Mouse (Mus musculus) G1E (cell line): Measurements from ENCODE around the gene Ypel4. TPM values are rescaled to one million over a fixed set of nuclear protein-coding genes. Genes with fewer than 3 reads are reported as not detected.
A peak's percentile ranks its signal among the peaks of the same experiment; 100 is the strongest.
"Not testable (repeated sequence)": the region's sequence is repeated elsewhere in the genome, so short reads cannot be mapped to it uniquely, and the experiment has no call there.

Experiments used
- ATAC-seq: 2 replicates; pipeline ENCODE4 v1.8.0; 2016; ENCODE audit warnings: mild to moderate bottlenecking; ENCODE audit not compliant: insufficient number of reproducible peaks, poor library complexity, low FRiP score, severe bottlenecking; ENCODE audit errors: extremely low read depth
- DNase-seq: peaks from one replicate; pipeline ENCODE4 v3.0.0; 2012; ENCODE audit warnings: low spot score
- H3K27me3 ChIP-seq: 2 replicates; pipeline ENCODE4 v1.6.1; 2012; ENCODE audit warnings: mild to moderate bottlenecking, low read length, inconsistent platforms; ENCODE audit not compliant: insufficient read depth
- H3K36me3 ChIP-seq: replicated peaks from 2 replicates; pipeline ENCODE3; 2012; ENCODE audit warnings: mild to moderate bottlenecking, inconsistent platforms
- H3K4me1 ChIP-seq: 2 replicates; pipeline ENCODE4 v1.6.1; 2012; ENCODE audit warnings: low read depth, low read length, inconsistent platforms, mixed read lengths; ENCODE audit not compliant: insufficient read depth
- H3K4me3 ChIP-seq: 2 replicates; pipeline ENCODE4 v1.5.1; 2012; ENCODE audit warnings: low read depth, mild to moderate bottlenecking, inconsistent platforms, low read length, moderate library complexity, mixed read lengths
- H3K9me3 ChIP-seq: replicated peaks from 2 replicates; pipeline ENCODE4 v1.6.1; 2012; ENCODE audit warnings: inconsistent platforms
- CTCF ChIP-seq: IDR thresholded peaks from 2 replicates; pipeline ENCODE4 v1.5.1; 2012; ENCODE audit warnings: low read depth, low read length, inconsistent platforms, mixed read lengths
- GATA1 ChIP-seq: IDR thresholded peaks from 2 replicates; pipeline ENCODE4 v1.6.1; 2012; ENCODE audit warnings: borderline replicate concordance, low read length, inconsistent platforms, mixed read lengths
- GATA2 ChIP-seq: IDR thresholded peaks from 2 replicates; pipeline ENCODE4 v1.6.1; 2012; ENCODE audit warnings: low read depth, low read length, inconsistent platforms, borderline replicate concordance
- POLR2AphosphoS5 ChIP-seq: IDR thresholded peaks from 2 replicates; pipeline ENCODE4 v1.6.1; 2012; ENCODE audit warnings: low read depth, low read length, inconsistent platforms; ENCODE audit not compliant: insufficient replicate concordance
- TAL1 ChIP-seq: conservative IDR thresholded peaks from 2 replicates; pipeline ENCODE4 v1.6.1; 2012; ENCODE audit warnings: low read depth, low read length, inconsistent platforms, mixed read lengths
- polyA plus RNA-seq: library from polyadenylated mRNA; stranded (reverse); fragments of >175 nt; gene quantifications from 2 replicates; pipeline ENCODE4 v1.2.3, GENCODE M21; 2012
- total RNA-seq, 2 experiments: library from RNA; stranded (forward) in 1 of 2; stranded (reverse) in 1 of 2; fragments of 200-1000 nt in 1 of 2; fragments of >200 nt in 1 of 2; fragmentation: Nextera tagmentation in 1 of 2; gene quantifications; 2 replicates each; pipeline ENCODE4 v1.2.3; 2014 to 2017

The Ypel4 gene
- total and polyA plus RNA-seq, 3 experiments = 0.16 to 13.1 (median 0.44) TPM

- Histone ChIP-seq H3K36me3 (peaks cover 36% of the 10 kb centered on the region), H3K4me1 (peaks cover 45% of the 10 kb centered on the region), H3K9me3 (no peaks in the 10 kb centered on the region), H3K4me3 (peak overlapping the region; percentile 73), H3K27me3 (0 out of 2 replicates have a peak, but pooled peaks cover 2% of the 10 kb centered on the region)
- no peak for TF ChIP-seq TAL1
- no peak for TF ChIP-seq CTCF
- TF ChIP-seq GATA2 = no peak
- no peak for TF ChIP-seq GATA1
- no peak for TF ChIP-seq POLR2AphosphoS5
- no peak for DNase-seq
- no peak for ATAC-seq
These were observed 7.1 kb upstream of the Ypel4 start for GRCm38 (mm10) chr2:84726716-84727115.

DNA sequence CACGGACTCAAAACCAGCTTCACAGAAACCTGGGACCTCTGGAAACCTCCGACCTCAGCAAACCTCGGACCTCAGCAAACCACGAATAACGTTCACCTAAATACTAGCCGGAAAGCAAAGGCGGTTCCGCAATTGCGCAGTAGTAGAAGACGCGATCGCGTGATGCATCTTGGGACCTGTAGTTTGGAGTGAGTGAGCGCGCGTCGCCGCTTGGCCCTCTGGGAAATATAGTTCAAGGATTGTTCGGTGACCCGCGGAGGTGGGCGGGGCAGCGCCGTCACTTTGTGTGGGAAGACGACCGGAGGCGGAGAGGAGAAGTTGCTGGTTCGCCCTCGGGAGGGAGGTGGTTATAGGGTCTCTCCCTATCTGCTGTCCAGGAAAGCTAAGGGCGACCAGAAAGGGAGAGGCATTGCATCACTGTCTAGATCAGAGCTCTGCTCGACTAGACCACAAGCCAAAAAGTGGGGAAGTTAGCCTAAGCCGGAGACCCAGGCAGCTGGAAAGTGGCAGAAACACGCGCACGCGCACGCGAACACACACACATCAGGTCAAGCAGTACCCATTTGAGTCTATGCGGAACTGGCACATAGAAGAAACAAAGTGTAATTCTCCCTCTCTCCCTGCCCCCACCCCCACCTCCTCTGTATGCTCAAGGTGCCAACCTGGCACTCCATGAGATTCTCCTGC, 6.5 kb upstream of the Ypel4 start, which contains the start of gene Clp1:
TSS of gene Clp1 (minus strand) at position 179 of the 687 bp plus-strand sequence.
- ATAC-seq (peak; percentile 98), DNase-seq (peak; percentile 82)
- H3K9me3 ChIP-seq = no peaks in the 10 kb centered on the region
- H3K36me3 ChIP-seq = peaks cover 33% of the 10 kb centered on the region
- H3K27me3 ChIP-seq = 0 out of 2 replicates have a peak, but pooled peaks cover 2% of the 10 kb centered on the region
- H3K4me1 ChIP-seq = peaks cover 43% of the 10 kb centered on the region
- peak within 1 kb of the TSS; percentile 73 for H3K4me3 ChIP-seq
- TF ChIP-seq GATA1 (no peak), POLR2AphosphoS5 (0 out of 2 replicates have a peak, but pooled peaks have one; percentile 39), GATA2 (no peak), CTCF (no peak)

DNA sequence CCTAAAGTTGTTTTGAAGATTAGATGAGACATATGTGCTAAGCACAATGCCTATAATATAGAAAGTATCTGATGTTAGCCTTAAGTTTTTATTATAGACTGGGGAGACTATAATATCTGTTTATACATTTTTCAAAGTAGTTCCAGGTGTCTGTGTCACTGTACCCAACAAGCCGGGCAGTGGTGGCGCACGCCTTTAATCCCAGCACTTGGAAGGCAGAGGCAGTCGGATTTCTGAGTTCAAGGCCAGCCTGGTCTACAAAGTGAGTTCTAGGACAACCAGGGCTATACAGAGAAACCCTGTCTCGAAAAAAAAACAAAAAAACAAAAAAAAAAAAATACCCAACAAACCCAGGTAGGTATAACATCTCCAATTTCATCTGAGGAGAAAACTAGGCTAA, 5.7 kb upstream of the Ypel4 start:
- not testable (repeated sequence) for H3K9me3 ChIP-seq, H3K4me3 ChIP-seq, H3K27me3 ChIP-seq, ATAC-seq, DNase-seq
- Histone ChIP-seq H3K36me3 (peaks cover 28% of the 10 kb centered on the region), H3K4me1 (peaks cover 43% of the 10 kb centered on the region)

DNA sequence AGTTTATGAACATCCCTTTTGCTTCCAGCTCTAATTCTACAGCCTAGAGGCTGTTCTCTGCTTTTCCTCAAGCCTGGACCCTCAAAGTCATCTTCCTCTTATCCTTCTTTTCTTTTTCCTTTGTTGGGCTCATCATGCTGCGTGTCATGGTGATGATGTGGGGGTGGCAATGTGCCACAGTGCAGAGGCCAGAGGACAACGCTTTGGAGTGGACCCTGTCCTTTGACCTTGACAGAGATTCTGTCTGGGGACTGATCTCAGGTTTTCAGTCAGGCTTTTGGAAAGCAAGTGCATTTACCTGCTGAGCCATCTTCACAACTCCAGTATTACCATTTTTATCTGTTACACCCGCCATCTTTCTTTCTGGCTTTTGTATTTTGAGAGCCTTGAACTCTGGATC, 2.7 kb upstream of the Ypel4 start:
- ATAC-seq (no peak), DNase-seq (no peak)
- H3K4me1 ChIP-seq = peaks cover 42% of the 10 kb centered on the region
- H3K36me3 ChIP-seq = no peaks in the 10 kb centered on the region
- no peak overlapping the region for H3K4me3 ChIP-seq
- TF ChIP-seq GATA1 = no peak
- TF ChIP-seq POLR2AphosphoS5 = no peak
- TF ChIP-seq CTCF = no peak
- TF ChIP-seq GATA2 = no peak
- no peak for TF ChIP-seq TAL1
- peaks cover 34% of the 10 kb centered on the region for H3K27me3 ChIP-seq
- no peaks in the 10 kb centered on the region for H3K9me3 ChIP-seq

DNA sequence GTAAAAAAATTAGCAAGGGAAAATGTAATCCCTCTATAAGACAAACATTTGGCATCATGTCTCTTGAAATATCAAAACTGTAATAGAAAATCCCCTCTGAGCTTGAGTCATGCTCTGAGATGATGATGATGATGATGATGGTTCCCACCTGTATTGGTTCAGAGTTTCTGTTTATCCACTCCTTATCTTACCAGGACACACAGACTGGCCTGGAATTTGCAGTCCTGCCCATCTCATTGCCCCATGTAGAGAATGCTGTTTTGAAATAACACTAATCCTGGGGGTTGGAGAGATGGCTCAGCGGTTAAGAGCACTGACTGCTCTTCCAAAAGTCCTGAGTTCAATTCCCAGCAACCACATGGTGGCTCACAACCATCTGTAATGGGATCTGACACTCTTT, 1.5 kb upstream of the Ypel4 start:
- ATAC-seq (no peak), DNase-seq (no peak)
- no peaks in the 10 kb centered on the region for H3K36me3 ChIP-seq
- peaks cover 39% of the 10 kb centered on the region for H3K4me1 ChIP-seq
- no peaks in the 10 kb centered on the region for H3K9me3 ChIP-seq
- peaks cover 45% of the 10 kb centered on the region for H3K27me3 ChIP-seq
- H3K4me3 ChIP-seq = no peak overlapping the region
- TF ChIP-seq GATA1 (no peak), TAL1 (no peak), POLR2AphosphoS5 (no peak), GATA2 (no peak), CTCF (no peak)

DNA sequence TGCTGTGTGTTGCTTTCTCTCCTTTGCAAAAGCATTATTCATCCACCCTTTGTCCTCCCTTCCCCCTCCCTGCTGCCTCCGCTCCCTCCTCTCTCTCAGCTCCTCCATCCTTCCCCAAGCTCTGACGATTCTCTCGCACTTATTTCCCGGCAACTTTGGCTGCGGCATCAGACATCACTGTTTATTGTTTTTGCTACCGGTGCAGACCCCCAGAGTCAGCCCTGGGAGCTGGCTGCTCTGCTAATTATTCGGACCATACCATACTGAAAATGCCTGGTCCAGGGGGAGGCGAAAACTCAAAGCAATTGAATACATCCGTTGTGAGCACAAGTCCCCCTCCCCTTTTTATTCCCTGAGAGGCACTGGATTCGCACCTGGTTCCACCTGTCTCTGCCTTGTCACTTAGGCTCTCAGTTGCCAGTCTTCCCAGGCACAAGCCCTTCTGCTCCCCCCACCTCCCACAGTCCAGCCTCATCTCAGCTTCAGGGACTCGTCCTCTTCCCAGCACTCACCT, 550 bp downstream of the Ypel4 start:
- H3K4me3 ChIP-seq = no peak overlapping the region
- ATAC-seq = no peak
- DNase-seq = no peak
- no peaks in the 10 kb centered on the region for H3K9me3 ChIP-seq
- peaks cover 42% of the 10 kb centered on the region for H3K4me1 ChIP-seq
- no peak for TF ChIP-seq POLR2AphosphoS5
- TF ChIP-seq TAL1 = no peak
- no peak for TF ChIP-seq CTCF
- TF ChIP-seq GATA2 = no peak
- TF ChIP-seq GATA1 = no peak
- H3K36me3 ChIP-seq = no peaks in the 10 kb centered on the region
- H3K27me3 ChIP-seq = peaks cover 61% of the 10 kb centered on the region

DNA sequence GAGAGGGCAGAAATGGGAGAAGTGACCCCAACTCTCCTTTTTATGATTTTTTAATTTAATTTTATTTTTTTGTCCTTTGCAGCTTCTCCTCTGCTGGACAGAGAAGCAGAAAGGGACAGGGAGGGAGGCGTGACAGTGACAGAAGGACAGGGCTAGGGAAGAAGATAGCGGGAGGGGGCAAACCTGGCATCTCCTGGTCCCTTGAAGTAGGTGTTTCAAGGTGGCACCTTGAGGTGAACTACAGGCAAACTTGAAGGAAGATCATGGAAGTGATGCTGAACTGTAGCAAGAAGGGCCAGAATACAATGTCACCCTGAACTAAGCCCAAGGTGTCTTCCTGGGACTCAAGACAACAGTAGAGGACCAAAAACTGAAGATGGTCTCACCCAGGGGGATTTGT, 1.1 kb downstream of the Ypel4 start:
- TF ChIP-seq POLR2AphosphoS5 (no peak), CTCF (no peak), GATA2 (no peak), GATA1 (no peak), TAL1 (no peak)
- H3K4me1 ChIP-seq = peaks cover 40% of the 10 kb centered on the region
- peaks cover 64% of the 10 kb centered on the region for H3K27me3 ChIP-seq
- no peaks in the 10 kb centered on the region for H3K9me3 ChIP-seq
- H3K4me3 ChIP-seq = no peak overlapping the region; the same call in 1 of the 2 replicates
- ATAC-seq (no peak), DNase-seq (no peak)
- no peaks in the 10 kb centered on the region for H3K36me3 ChIP-seq
